Mouse (Mus musculus) kidney, adult 8-10 months (tissue): ENCODE results near the gene Fkbp4.
"Not testable (repeated sequence)": the region's sequence is repeated elsewhere in the genome, so short reads cannot be mapped to it uniquely, and the experiment has no call there.

ENCODE experiments used
- DNase-seq, 2 experiments: peaks; one replicate each; pipeline ENCODE4 v3.0.0; 2022

The Fkbp4 gene

DNA sequence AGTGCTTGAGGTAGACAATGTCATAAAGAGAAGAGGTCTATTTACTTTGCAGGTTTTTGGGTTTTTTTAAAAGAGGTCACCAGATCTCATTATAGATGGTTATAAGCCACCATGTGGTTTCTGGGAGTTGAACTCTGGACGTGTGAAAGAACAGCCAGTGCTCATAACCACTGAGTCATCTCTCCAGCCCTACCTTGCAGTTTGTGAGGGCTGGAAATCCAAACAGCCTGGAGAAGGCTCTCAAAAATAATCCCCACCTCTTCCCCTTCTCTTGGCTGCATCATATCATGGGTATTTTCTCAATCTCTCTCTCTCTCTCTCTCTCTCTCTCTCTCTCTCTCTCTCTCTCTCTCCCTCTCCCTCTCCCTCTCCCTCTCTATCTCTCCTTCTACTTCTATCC is 47.8 kb downstream of the Fkbp4 start:
- no peak for DNase-seq

DNA sequence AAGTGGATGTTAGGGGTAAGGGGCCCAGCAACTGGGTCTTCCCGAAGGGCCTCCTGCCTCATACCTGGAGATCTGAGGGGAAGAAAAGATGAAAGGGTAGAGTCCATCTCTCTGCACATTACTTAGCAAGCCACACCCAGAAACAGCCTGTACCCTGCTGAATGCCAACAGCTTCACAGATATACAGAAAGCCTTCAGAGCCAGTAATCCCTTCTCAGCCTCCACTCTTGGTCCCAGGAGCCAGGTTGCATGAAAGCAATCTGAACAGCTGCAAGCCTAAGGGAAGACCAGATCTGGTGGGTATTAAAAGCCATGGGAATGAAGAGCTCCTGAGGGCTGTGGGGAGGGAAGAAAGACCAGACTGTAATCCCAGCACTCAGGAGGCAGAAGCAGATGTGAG is 49.3 kb downstream of the Fkbp4 start:
- DNase-seq = no peak

DNA sequence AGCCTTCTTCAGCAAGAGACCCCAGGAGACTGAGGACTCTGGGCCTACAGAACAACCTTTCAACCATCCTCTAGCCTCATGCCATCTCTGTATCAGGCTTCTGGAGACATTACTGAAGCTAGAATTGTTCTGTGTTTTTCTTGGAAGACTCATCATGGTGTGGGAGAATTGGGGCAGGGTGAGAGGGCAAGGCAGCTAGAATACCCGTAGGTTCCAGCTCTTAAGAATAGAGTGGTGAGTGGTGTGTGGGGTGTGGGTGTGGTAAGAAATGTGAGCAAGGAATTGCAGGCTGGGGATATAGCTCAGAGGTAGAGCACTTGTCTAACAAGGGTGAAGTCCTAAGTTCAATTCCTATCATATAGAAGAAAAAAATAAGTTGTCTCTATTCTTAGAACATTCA is 53.5 kb downstream of the Fkbp4 start:
- DNase-seq = no peak

DNA sequence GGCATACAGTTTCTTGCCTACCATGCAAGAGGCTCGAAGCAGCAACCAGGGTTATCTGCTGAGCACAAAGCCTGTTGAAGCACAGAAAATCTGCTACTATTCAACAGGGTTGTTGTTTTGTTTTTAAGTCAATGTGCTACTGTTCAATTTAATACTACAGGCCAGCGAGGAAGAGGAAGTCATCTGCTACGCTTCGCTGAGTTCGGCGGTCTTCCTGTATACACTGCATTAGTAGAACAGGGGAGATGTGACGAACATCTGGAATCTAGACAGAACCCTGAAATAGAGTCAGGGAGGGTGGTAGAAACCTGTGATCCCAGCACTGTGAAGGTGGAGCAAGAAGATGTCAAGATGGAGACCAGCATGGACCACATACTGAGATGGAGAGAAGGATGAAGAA is 54.7 kb downstream of the Fkbp4 start:
- no peak for DNase-seq

DNA sequence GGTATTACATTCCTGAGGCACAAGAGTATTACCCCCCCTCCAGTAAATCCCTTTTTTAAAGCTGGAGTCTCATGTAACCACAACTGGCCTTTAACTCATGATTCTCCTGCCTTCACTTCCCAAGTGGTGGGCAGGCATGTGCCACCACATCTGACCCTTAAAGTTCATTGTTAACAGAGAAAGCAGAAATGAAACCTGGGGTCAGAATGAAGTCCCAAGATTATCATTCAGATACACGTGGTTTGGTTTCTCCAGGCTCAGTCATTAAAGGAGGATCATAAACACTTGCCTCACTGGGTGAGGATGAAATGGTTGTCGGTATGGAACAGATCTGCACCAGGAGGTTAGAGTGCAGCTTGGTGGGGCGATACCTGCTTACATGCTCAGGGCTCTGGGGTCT is 57.2 kb downstream of the Fkbp4 start:
- DNase-seq = no peak

DNA sequence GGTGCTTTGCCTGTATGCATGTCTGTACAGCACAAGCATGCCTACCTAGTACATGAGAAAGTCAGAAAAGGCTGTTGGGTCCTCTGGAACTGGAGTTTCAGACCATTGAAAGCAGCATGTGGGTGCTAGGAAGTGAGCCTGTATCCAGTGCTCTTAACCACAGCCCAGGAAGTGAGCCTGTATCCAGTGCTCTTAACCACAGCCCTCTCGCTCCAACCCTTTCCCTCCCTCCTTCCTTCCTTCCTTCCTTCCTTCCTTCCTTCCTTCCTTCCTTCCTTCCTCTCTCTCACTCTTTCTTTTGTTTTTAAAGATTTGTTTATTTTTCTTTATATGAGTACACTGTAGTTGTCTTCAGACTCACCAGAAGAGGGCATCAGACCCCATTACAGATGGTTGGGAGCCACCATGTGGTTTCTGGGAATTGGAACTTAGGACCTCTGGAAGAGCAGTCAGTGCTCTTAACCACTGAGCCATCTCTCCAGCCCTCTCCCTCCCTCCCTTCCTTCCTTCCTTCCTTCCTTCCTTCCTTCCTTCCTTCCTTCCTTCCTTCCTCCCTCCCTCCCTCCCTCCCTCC is 57.8 kb downstream of the Fkbp4 start:
- DNase-seq = not testable (repeated sequence)
